In genomic region chr7:114922155-114922554, GRCm38 (mm10) we compare ENCODE assay signal across 9 mouse cellular contexts.
DNase-seq lines count a peak whose midpoint lies in the region; ATAC-seq and TF ChIP-seq lines count a peak whose summit lies in the region.
"Had no signal": no experiment of that assay in that cellular context is flagged by ENCODE, and none has a peak within 500 bp of the region (broad histone marks: within the 10 kb centered on the region; RNA-seq: fewer than 3 reads in every experiment).

No protein-coding gene starts in this region.

- no peak overlapping the region for H3K4me2 ChIP-seq in forebrain, embryonic 15.5 days (replicated peaks)
- no peak overlapping the region for H3K4me2 ChIP-seq in lung, embryonic 16.5 days (ENCODE audit: low read depth, low read length)
- H3K4me2 ChIP-seq: heart, embryonic 15.5 days had no signal

- peak; percentile 69 for DNase-seq in Muller cell, postnatal 12 days (ENCODE audit: inconsistent ontology term)
- DNase-seq in cerebellum, adult 11-12 months = peak; percentile 2
- peak; percentile 28 to 76 for DNase-seq in layer of hippocampus, adult 2 months (ENCODE audit: low spot score in 2 of 2)
- DNase-seq in right cerebral cortex, adult 2 months (ENCODE audit: low spot score in 2 of 2) = peak; percentile 78 to 79
- peak; percentile 68 for DNase-seq in urinary bladder, postnatal 14 days (ENCODE audit: low spot score)

- 6% methylated on average over 3 of the region's 3 CpGs for whole genome bisulfite sequencing in forebrain, embryonic 15.5 days
- WGBS in lung, embryonic 16.5 days = 6% methylated on average over 3 of the region's 3 CpGs

- ATAC-seq in forebrain, embryonic 15.5 days (replicated peaks) = peak; percentile 66
- ATAC-seq in hematopoietic stem cell, adult 5-6 weeks (replicated peaks in 1 of 2; ENCODE audit: insufficient read depth in 1 of 2, low FRiP score in 2 of 2, low TSS enrichment in 1 of 2, low read depth in 1 of 2, poor library complexity in 2 of 2, severe bottlenecking in 2 of 2) = peak; percentile 69 to 73; a peak in 3 of 4 replicates
- peak; percentile 71 for ATAC-seq in lung, embryonic 16.5 days (ENCODE audit: low read depth)

- no peaks in the 10 kb centered on the region for H3K9me3 ChIP-seq in forebrain, embryonic 15.5 days
- H3K9me3 ChIP-seq in lung, embryonic 16.5 days (ENCODE audit: control insufficient read depth, low read length) = no peaks in the 10 kb centered on the region
- H3K9me3 ChIP-seq: heart, embryonic 15.5 days had no signal

- peak; percentile 87 for TF ChIP-seq CTCF in layer of hippocampus, adult 2 months (conservative IDR thresholded peaks at IDR 0.05)

- no peak overlapping the region for H3K9ac ChIP-seq in forebrain, embryonic 15.5 days (replicated peaks)
- H3K9ac ChIP-seq in lung, embryonic 16.5 days (ENCODE audit: low read length) = no peak overlapping the region
- H3K9ac ChIP-seq: heart, embryonic 15.5 days had no signal

- peaks cover 16% of the 10 kb centered on the region; the same call in 1 of the 2 replicates for H3K27me3 ChIP-seq in forebrain, embryonic 15.5 days
- no peaks in the 10 kb centered on the region for H3K27me3 ChIP-seq in lung, embryonic 16.5 days (ENCODE audit: control insufficient read depth, insufficient read depth, low read depth, low read length)
- H3K27me3 ChIP-seq: heart, embryonic 15.5 days had no signal

- no peak overlapping the region for H3K4me3 ChIP-seq in forebrain, embryonic 15.5 days
- no peak overlapping the region for H3K4me3 ChIP-seq in layer of hippocampus, adult 2 months
- no peak overlapping the region for H3K4me3 ChIP-seq in lung, embryonic 16.5 days (ENCODE audit: low read length)
- H3K4me3 ChIP-seq: heart, embryonic 15.5 days had no signal

- no peak overlapping the region for H3K27ac ChIP-seq in forebrain, embryonic 15.5 days (replicated peaks)
- no peak overlapping the region for H3K27ac ChIP-seq in layer of hippocampus, adult 2 months
- no peak overlapping the region for H3K27ac ChIP-seq in lung, embryonic 16.5 days (ENCODE audit: low read length)
- H3K27ac ChIP-seq: heart, embryonic 15.5 days had no signal

- H3K4me1 ChIP-seq in forebrain, embryonic 15.5 days = no peaks in the 10 kb centered on the region
- H3K4me1 ChIP-seq in lung, embryonic 16.5 days (replicated peaks; ENCODE audit: control insufficient read depth, insufficient read depth, low read length) = no peaks in the 10 kb centered on the region
- H3K4me1 ChIP-seq: heart, embryonic 15.5 days had no signal

- no peaks in the 10 kb centered on the region for H3K36me3 ChIP-seq in forebrain, embryonic 15.5 days
- H3K36me3 ChIP-seq in lung, embryonic 16.5 days (ENCODE audit: control insufficient read depth, insufficient read depth, low read length) = no peaks in the 10 kb centered on the region
- H3K36me3 ChIP-seq: heart, embryonic 15.5 days had no signal

Comparison
In these comparisons a context has a peak if more than half of its experiments do, and no peak if none do; other contexts are left out.
1. DNase-seq: peak in every context shown above with its lines; median percentile 78 in right cerebral cortex, adult 2 months; 69 in Muller cell, postnatal 12 days; 68 in urinary bladder, postnatal 14 days; 52 in layer of hippocampus, adult 2 months; 2 in cerebellum, adult 11-12 months.